Mouse (Mus musculus) cerebellum, adult 18-20 months (tissue): ENCODE data around the gene Gm9611.
"Not testable (repeated sequence)": the region's sequence is repeated elsewhere in the genome, so short reads cannot be mapped to it uniquely, and the experiment has no call there.

Experiments
- DNase-seq, 2 experiments: peaks; one replicate each; pipeline ENCODE4 v3.0.0; 2021

Gene Gm9611

DNA sequence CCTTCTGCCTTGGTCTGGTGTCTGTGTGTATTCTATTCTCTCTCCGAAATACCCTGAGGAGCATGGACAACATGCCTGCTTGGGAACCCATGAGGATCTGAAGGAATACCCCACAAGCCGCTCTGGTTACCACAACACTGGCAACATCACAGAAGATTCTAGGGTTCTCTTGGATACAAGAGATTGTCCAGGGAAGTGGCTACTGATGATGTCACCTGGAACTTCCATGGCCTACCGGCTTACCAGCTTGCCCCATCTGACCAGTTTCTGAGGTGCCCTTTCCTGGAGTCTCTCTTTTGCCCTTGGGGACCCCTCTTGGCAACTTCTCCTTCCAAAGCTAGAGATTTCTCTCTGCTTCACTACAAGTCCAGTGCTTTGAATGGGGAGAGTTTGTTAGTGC lies at the start of gene Gm9611:
TSS of gene Gm9611 (minus strand) at position 101 of the 400 bp plus-strand sequence.
- DNase-seq = not testable (repeated sequence)

DNA sequence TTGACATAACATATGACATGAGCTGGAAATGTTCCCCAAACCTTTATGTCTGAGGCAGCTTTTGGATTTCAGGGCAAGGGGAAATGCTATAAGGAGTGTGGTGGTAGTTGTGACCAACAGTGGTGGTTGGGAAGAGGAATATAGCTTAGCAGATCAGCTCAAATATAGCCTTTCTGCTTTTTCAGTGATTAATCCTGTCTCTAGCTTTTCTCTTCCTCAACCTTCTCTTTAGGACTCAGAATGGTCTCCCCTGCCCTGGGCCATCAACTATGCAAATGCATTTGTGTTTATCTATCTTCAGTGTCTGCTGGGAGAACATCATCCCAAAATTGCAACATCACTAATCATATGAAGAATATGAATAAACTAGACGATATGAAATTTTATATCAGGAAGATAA lies 12.8 kb upstream of the Gm9611 start, which contains the start of gene Gm7995:
TSS of gene Gm7995 (plus strand) at position 301 of the 400 bp plus-strand sequence.
- DNase-seq = not testable (repeated sequence)

DNA sequence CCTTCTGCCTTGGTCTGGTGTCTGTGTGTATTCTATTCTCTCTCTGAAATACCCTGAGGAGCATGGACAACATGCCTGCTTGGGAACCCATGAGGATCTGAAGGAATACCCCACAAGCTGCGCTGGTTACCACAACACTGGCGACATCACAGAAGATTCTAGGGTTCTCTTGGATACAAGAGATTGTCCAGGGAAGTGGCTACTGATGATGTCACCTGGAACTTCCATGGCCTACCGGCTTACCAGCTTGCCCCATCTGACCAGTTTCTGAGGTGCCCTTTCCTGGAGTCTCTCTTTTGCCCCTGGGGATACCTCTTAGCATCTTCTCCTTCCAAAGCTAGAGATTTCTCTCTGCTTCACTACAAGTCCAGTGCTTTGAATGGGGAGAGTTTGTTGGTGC lies 37.2 kb downstream of the Gm9611 start, which contains the start of gene Gm17026:
TSS of gene Gm17026 (minus strand) at position 101 of the 400 bp plus-strand sequence.
- DNase-seq = not testable (repeated sequence)
